Mouse (Mus musculus) heart, embryonic 14.5 days (tissue): Measurements from ENCODE around the gene Eif4b. TPM values are rescaled to one million over a fixed set of nuclear protein-coding genes. Genes with fewer than 3 reads are reported as not detected.

Experiments used
- ATAC-seq: fragments of 200-750 bp; cut with Nextera tagmentation; 2 replicates; pipeline ENCODE4 v1.8.0; 2017; ENCODE audit warnings: low read depth, moderate TSS enrichment; ENCODE audit not compliant: insufficient number of reproducible peaks, insufficient read depth, low FRiP score
- H3K27ac ChIP-seq, 2 experiments: fragments of 200-500 bp in 1 of 2; fragments of 300-500 bp in 1 of 2; sonication (generic) in 1 of 2; replicated peaks in 1 of 2; 2 replicates each; pipeline ENCODE4 v1.5.1; 2012 to 2014; ENCODE audit warnings: low read depth in 2 of 2, low read length in 2 of 2, control low read depth in 1 of 2, mild to moderate bottlenecking in 1 of 2, mixed read lengths in 1 of 2; ENCODE audit not compliant: control insufficient read depth in 1 of 2, insufficient read depth in 1 of 2
- H3K27me3 ChIP-seq: fragments of 300-500 bp; sonication (generic); 2 replicates; pipeline ENCODE4 v1.6.1; 2014; ENCODE audit warnings: mild to moderate bottlenecking, low read length, control low read depth; ENCODE audit not compliant: control insufficient read depth, insufficient read depth
- H3K36me3 ChIP-seq: fragments of 300-500 bp; sonication (generic); 2 replicates; pipeline ENCODE4 v1.6.1; 2014; ENCODE audit warnings: mild to moderate bottlenecking, control low read depth, low read length, mixed read lengths; ENCODE audit not compliant: control insufficient read depth, insufficient read depth
- H3K4me1 ChIP-seq, 2 experiments: fragments of 200-500 bp in 1 of 2; fragments of 300-500 bp in 1 of 2; sonication (generic) in 1 of 2; 2 replicates each; pipeline ENCODE4 v1.6.1; 2012 to 2014; ENCODE audit warnings: low read length in 2 of 2, control low read depth in 1 of 2, mixed read lengths in 1 of 2; ENCODE audit not compliant: control insufficient read depth in 2 of 2, insufficient read depth in 2 of 2
- H3K4me2 ChIP-seq: fragments of 300-500 bp; sonication (generic); 2 replicates; pipeline ENCODE4 v1.6.1; 2014; ENCODE audit warnings: mild to moderate bottlenecking, low read length
- H3K4me3 ChIP-seq, 2 experiments: fragments of 200-500 bp in 1 of 2; fragments of 300-500 bp in 1 of 2; sonication (generic) in 1 of 2; 2 replicates each; pipeline ENCODE4 v1.5.1; 2012 to 2014; ENCODE audit warnings: low read length in 2 of 2, mild to moderate bottlenecking in 2 of 2, control low read depth in 1 of 2, low read depth in 1 of 2, moderate library complexity in 1 of 2; ENCODE audit not compliant: control insufficient read depth in 1 of 2, insufficient read depth in 1 of 2
- H3K9ac ChIP-seq: fragments of 300-500 bp; sonication (generic); 2 replicates; pipeline ENCODE4 v1.6.1; 2014; ENCODE audit warnings: mild to moderate bottlenecking, low read length
- H3K9me3 ChIP-seq: fragments of 300-500 bp; sonication (generic); 2 replicates; pipeline ENCODE4 v1.6.1; 2016; ENCODE audit warnings: low read length, control low read depth; ENCODE audit not compliant: control insufficient read depth
- WGBS: fragments of 180-500 bp; shearing (Covaris S2); extraction: QIAGEN DNeasy Blood & Tissue Kit; methylation state at CpG from one replicate; pipeline ENCODE4 v1.1.7; 2014; 5-methylcytosine and 5-hydroxymethylcytosine counted together
- polyA plus RNA-seq: library from polyadenylated mRNA; unstranded; fragments of >200 nt; fragmentation: Nextera tagmentation; extraction: Ambion mirVana; gene quantifications from 2 replicates; pipeline ENCODE4 v1.2.1, GENCODE M21; 2014

Eif4b gene
- polyA plus RNA-seq, 1 experiment from 2014 or later = 78.0 TPM

DNA sequence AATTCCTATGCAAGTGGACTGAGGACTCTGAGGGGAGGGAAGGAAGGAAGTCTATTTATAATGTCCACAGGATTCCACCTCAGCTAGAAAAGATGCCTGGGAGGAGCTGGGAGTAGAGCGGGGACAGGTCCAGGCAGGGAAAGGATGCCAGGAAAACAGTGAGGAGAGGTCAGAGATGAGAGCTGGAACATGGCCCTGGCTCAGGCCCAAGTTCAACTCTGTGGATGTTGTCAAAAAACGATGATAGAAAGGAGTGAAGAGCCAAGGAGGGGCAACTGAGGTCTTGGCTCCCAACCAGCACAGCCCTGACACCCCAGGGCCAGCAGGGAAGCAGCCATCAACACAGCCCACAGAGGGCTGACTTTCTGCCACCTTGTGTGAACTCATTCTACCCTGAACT is 52.7 kb downstream of the Eif4b start:
- WGBS = 9% methylated on average over 2 of the region's 2 CpGs
- Histone ChIP-seq H3K27me3 (no peaks in the 10 kb centered on the region), H3K4me2 (no peak overlapping the region), H3K36me3 (peaks cover 72% of the 10 kb centered on the region), H3K4me1 (peaks cover 12 to 16% of the 10 kb centered on the region in 2 experiments), H3K9me3 (no peaks in the 10 kb centered on the region), H3K4me3 (no peak overlapping the region), H3K27ac (peak overlapping the region; percentile 33 to 39; a peak in 3 of 4 replicates), H3K9ac (no peak overlapping the region)
- ATAC-seq = peak; percentile 68

DNA sequence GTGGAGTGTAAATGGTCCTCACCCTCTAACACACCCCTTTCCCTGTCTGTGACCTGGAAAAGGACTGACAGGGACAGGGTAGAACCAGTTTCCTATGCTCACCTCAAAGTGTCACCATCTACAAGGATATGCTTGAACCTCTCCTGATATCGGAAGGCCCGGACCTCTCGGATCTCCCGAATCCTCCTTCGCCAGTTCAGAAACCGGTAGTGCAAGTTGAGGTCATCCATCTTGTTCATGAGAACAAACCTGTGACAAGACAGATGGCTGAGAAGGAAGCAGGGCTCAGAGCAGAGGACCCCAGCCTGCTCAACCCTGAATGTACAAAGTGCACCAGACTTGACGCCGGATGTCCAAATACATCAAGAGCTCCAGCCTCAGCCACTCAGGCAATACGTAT is 59.7 kb downstream of the Eif4b start:
- no peak for ATAC-seq
- no peak overlapping the region for H3K9ac ChIP-seq
- no peak overlapping the region for H3K4me2 ChIP-seq
- H3K27me3 ChIP-seq = no peaks in the 10 kb centered on the region
- peaks cover 2 to 14% of the 10 kb centered on the region in 2 experiments; a peak in 3 of 4 replicates for H3K4me1 ChIP-seq
- no peaks in the 10 kb centered on the region for H3K9me3 ChIP-seq
- peaks cover 50% of the 10 kb centered on the region for H3K36me3 ChIP-seq
- 91% methylated on average over 9 of the region's 9 CpGs for WGBS
- no peak overlapping the region for H3K27ac ChIP-seq
- no peak overlapping the region for H3K4me3 ChIP-seq

DNA sequence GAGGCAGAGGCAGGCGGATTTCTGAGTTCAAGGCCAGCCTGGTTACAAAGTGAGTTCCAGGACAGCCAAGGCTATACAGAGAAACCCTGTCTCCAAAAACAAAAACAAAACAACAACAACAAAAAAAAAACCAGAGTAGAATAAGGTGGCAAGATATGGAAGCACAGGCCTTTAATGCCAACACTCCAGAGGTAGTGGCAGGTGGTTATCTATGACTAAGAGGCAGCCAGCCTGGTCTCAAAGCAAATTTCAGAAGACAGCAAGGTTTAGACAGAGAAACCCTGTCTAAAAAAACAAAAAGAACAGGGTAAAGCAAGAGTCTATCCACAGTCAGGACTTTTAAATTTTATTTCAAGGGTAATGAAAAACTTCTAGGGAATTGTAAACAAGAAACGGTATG is 61.1 kb downstream of the Eif4b start:
- no peaks in the 10 kb centered on the region for H3K27me3 ChIP-seq
- no peak for ATAC-seq
- peak overlapping the region; percentile 89 for H3K9ac ChIP-seq
- 95% methylated on average over 2 of the region's 2 CpGs for WGBS
- H3K4me3 ChIP-seq = peak overlapping the region in 1 of 2 experiments; percentile 92; a peak in 1 of 4 replicates
- H3K27ac ChIP-seq = no peak overlapping the region
- peaks cover 36% of the 10 kb centered on the region for H3K36me3 ChIP-seq
- no peaks in the 10 kb centered on the region for H3K9me3 ChIP-seq
- peak overlapping the region; percentile 90 for H3K4me2 ChIP-seq
- H3K4me1 ChIP-seq = peaks cover 2 to 14% of the 10 kb centered on the region in 2 experiments; a peak in 3 of 4 replicates

DNA sequence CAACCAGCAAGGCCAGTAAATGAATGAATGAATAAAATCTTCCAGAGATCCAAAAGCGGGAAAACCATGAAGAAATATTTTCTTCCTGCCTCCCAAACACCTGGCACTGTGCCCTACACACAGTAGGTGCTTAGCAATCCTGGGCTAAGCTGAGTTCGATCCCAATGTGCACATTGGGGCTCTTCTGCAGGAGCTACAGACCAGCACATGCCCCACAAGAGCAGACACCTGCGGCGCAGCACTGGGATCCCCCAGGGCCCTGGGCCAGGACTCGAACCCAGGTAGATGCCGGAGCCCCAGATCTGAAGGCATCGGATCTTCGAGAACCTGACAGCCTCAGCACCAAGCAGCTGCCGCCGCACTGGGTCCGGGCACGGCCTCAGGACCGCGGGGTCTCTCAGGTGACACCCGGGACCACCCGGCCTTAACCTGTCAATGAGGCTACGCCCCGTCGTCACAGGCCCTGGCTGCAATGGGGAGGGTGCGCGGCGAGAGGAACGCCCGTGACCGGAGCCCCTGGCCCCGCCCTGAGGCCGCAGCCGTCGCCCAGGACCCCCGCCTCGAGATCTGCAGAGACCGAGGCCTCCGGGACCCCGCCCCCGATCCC is 62.1 kb downstream of the Eif4b start:
- Histone ChIP-seq H3K4me3 (peak overlapping the region; percentile 61 to 92), H3K4me1 (peaks cover 2 to 14% of the 10 kb centered on the region in 2 experiments; a peak in 3 of 4 replicates), H3K9ac (peak overlapping the region; percentile 89), H3K27me3 (no peaks in the 10 kb centered on the region), H3K36me3 (peaks cover 27% of the 10 kb centered on the region), H3K9me3 (no peaks in the 10 kb centered on the region), H3K27ac (peak overlapping the region in 1 of 2 experiments; percentile 72; a peak in 2 of 4 replicates), H3K4me2 (peak overlapping the region; percentile 90)
- WGBS = 2% methylated on average over 31 of the region's 35 CpGs
- ATAC-seq = peak; percentile 60

DNA sequence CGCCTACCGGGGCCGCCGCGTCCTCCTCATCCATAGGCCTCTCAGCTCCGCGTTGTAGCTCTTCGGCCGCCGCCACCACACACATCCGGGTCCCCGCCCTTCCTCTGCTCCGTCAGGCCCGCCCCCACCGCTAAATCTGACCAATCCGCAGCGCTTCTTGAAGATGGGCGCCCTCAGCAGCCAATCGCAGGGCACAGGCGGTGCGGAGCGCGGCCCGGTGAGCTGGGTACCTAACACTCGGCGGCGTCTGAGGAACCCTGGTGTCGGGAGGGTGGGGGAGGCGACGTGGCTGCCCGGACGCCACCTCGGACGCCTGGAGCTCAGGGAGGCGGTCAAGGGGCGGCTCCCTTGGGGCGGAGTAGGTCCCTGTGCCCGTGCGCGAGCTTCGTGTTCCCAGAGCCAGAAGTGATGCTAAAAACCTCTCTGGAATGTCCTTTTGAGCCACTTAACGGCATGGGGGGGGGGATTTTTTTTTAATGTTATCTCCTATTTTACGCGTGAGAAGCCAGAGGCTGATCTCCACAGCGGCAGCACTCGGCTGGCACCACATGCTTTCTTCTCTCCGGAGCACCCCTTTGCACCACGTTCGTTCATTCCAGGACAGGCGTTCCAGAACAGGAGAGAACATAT is 62.7 kb downstream of the Eif4b start, which contains the start of gene Spryd3:
Gene Spryd3, minus strand, starts transcription at position 106 of the 630 bp plus-strand sequence.
- peak within 1 kb of the TSS; percentile 34 to 72 for H3K27ac ChIP-seq
- peak within 1 kb of the TSS; percentile 68 to 92 for H3K4me3 ChIP-seq
- no peaks in the 10 kb centered on the region for H3K27me3 ChIP-seq
- no peaks in the 10 kb centered on the region for H3K9me3 ChIP-seq
- ATAC-seq = peak; percentile 99
- peak within 1 kb of the TSS; percentile 89 for H3K9ac ChIP-seq
- H3K36me3 ChIP-seq = peaks cover 21% of the 10 kb centered on the region
- peaks cover 2 to 14% of the 10 kb centered on the region in 2 experiments; a peak in 3 of 4 replicates for H3K4me1 ChIP-seq
- peak within 1 kb of the TSS; percentile 90 for H3K4me2 ChIP-seq
- WGBS = under 1% methylated on average over 50 of the region's 50 CpGs

DNA sequence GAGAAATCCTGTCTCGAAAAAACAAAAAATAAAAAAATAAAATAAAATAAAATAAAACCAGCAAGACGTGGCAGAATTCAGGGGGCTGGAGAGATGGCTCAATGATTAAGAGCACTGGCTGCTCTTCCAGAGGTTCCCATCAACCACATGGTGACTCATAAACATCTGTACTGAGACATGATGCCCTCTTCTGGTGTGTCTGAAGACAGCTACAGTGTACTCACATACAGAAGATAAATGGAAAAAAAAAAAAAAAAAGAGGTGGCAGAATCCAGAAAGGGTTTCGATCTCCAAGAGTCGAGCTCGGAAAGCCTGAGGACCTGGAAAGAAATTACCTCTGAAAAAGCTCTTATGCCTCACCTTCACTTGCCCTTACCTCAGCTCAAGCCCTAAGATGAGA is 67.5 kb downstream of the Eif4b start:
- no peak overlapping the region for H3K9ac ChIP-seq
- ATAC-seq = no peak
- H3K36me3 ChIP-seq = no peaks in the 10 kb centered on the region
- 82% methylated on average over 5 of the region's 5 CpGs for WGBS
- H3K4me2 ChIP-seq = no peak overlapping the region
- no peaks in the 10 kb centered on the region for H3K9me3 ChIP-seq
- no peak overlapping the region for H3K4me3 ChIP-seq
- peaks cover 22% of the 10 kb centered on the region for H3K27me3 ChIP-seq
- H3K4me1 ChIP-seq = peaks cover 10 to 15% of the 10 kb centered on the region in 2 experiments; a peak in 2 of 4 replicates
- no peak overlapping the region for H3K27ac ChIP-seq

DNA sequence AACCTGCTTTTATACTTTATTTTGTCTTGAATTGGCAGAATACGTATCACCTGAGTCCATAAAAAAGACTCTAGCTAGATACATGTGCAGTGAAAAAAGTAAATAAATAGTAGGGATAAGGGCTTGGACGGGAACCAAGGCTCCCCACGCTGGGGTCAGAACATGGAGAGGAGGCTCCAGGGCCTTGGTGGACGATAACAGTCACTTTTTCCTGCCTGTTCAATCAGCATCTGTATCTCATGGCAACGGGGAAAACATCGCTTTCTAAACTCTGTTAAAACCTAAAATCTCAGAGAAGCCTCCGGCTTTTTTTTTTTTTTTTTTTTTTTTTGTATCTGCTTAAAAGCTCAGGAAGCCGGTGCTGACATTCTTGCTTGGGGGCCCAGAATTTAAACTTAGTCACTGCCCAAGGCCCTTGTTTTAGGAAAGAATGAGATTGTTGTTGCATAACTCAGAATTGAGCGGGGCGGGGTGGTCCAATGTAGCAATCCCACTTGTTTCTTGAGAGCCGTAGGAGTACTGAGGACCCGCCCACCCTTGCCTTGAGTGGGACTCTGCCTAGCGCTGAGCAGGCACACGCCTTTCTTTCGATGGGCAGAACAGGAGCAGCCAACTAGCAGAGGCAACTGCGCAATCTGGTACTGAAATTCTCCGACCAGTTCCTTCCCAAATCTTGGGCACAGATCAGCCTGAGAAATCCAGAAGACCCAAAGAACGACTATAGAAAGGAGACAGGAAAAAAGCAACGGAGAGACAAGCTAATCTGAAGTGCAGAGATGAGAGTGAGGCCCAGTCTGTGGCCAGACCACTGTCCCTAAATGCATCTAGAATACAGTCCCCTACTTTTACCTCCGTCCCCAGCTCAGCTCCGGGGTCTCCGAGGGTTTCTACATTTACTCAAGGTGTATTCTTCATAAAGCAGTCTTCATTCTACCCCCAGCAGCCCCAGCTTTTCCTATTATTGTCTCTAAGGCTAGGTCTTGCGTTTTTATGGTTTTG is 69.6 kb downstream of the Eif4b start:
- 54% methylated on average over 23 of the region's 23 CpGs for WGBS
- Histone ChIP-seq H3K4me2 (no peak overlapping the region), H3K9me3 (no peaks in the 10 kb centered on the region), H3K4me3 (no peak overlapping the region), H3K36me3 (no peaks in the 10 kb centered on the region), H3K27me3 (peaks cover 22% of the 10 kb centered on the region), H3K9ac (no peak overlapping the region), H3K27ac (no peak overlapping the region), H3K4me1 (peaks cover 9 to 10% of the 10 kb centered on the region in 2 experiments; a peak in 2 of 4 replicates)
- no peak for ATAC-seq
